Mouse (Mus musculus) forebrain, embryonic 13.5 days (tissue): Measurements from ENCODE around the gene Tenm4. TPM values are rescaled to one million over a fixed set of nuclear protein-coding genes. Genes with fewer than 3 reads are reported as not detected.
A peak's percentile ranks its signal among the peaks of the same experiment; 100 is the strongest.

Experiments used
- ATAC-seq: fragments of 200-750 bp; cut with Nextera tagmentation; 2 replicates; pipeline ENCODE4 v1.8.0; 2017
- H3K27ac ChIP-seq: fragments of 300-500 bp; sonication (generic); 2 replicates; pipeline ENCODE4 v1.5.1; 2015; ENCODE audit warnings: inconsistent platforms, mild to moderate bottlenecking, moderate library complexity
- H3K27me3 ChIP-seq: fragments of 300-500 bp; sonication (generic); 2 replicates; pipeline ENCODE4 v1.6.1; 2015; ENCODE audit warnings: mild to moderate bottlenecking, inconsistent platforms
- H3K36me3 ChIP-seq: fragments of 300-500 bp; sonication (generic); 2 replicates; pipeline ENCODE4 v1.6.1; 2015; ENCODE audit warnings: mild to moderate bottlenecking, inconsistent platforms; ENCODE audit not compliant: poor library complexity, severe bottlenecking
- H3K4me1 ChIP-seq: fragments of 300-500 bp; sonication (generic); 2 replicates; pipeline ENCODE4 v1.6.1; 2015; ENCODE audit warnings: inconsistent platforms
- H3K4me2 ChIP-seq: fragments of 300-500 bp; sonication (generic); 2 replicates; pipeline ENCODE4 v1.6.1; 2015; ENCODE audit warnings: inconsistent platforms, mild to moderate bottlenecking, moderate library complexity
- H3K4me3 ChIP-seq: fragments of 300-500 bp; sonication (generic); 2 replicates; pipeline ENCODE4 v1.5.1; 2015; ENCODE audit warnings: mild to moderate bottlenecking, inconsistent platforms
- H3K9ac ChIP-seq: fragments of 300-500 bp; sonication (generic); 2 replicates; pipeline ENCODE4 v1.6.1; 2015; ENCODE audit warnings: mild to moderate bottlenecking, inconsistent platforms
- H3K9me3 ChIP-seq: fragments of 300-500 bp; sonication (generic); replicated peaks from 2 replicates; pipeline ENCODE4 v1.6.1; 2016; ENCODE audit warnings: inconsistent platforms
- WGBS: fragments of 180-500 bp; shearing (Covaris S2); methylation state at CpG from one replicate; pipeline ENCODE4 v1.1.7; 2015; 5-methylcytosine and 5-hydroxymethylcytosine counted together
- polyA plus RNA-seq: library from polyadenylated mRNA; unstranded; fragments of >200 nt; fragmentation: Nextera tagmentation; extraction: Ambion mirVana; gene quantifications from 2 replicates; pipeline ENCODE4 v1.2.1, GENCODE M21; 2015

Gene Tenm4
- polyA plus RNA-seq, 1 experiment from 2014 or later, result 73.6 TPM

DNA sequence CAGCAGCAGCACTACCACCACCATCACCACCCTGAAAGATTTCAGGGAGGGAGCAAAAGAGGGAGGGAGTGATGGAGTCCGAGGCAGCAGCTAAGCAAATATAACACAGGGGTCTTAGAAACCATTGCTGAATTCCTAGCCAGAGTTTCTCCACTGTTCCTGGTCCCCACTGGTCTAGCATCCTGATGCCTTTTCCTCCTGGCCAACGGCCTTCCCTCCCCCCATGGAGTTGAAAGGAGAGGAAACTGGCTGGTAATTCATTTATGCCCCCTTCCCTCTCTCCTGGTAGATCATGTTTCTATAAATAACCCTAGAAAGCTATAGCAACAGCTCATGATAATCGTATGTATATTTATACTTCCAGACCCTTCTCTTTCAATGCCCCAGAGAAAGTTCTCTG lies 481.8 kb downstream of the Tenm4 start:
- H3K36me3 ChIP-seq, result no peaks in the 10 kb centered on the region
- H3K27ac ChIP-seq, result peak overlapping the region; percentile 76
- WGBS, result 56% methylated on average over 3 of the region's 3 CpGs
- no peak overlapping the region for H3K4me3 ChIP-seq
- no peak for ATAC-seq
- peaks cover 74% of the 10 kb centered on the region for H3K4me1 ChIP-seq
- peaks cover 20% of the 10 kb centered on the region for H3K27me3 ChIP-seq
- no peak overlapping the region for H3K4me2 ChIP-seq
- H3K9me3 ChIP-seq, result no peaks in the 10 kb centered on the region
- H3K9ac ChIP-seq, result no peak overlapping the region

DNA sequence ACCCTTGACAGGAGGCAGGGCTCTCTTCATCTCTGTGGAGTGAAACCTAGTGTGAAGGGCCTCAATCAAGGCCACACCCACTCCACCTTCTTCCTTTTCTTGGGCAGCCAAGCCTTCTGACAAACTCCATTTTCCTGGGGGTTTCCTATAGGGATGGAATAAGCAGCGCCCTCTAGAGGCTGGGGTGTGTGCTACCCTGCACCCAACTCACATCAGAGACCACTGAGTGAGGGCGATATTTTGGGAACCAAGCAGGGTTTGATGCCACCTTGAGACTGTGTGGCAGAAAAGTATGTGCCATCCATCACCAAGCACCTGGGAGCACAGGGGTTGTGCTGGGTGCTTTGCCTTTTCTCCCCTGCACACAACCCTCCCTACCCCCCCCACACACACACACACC lies 483.2 kb downstream of the Tenm4 start:
- no peak overlapping the region for H3K4me2 ChIP-seq

DNA sequence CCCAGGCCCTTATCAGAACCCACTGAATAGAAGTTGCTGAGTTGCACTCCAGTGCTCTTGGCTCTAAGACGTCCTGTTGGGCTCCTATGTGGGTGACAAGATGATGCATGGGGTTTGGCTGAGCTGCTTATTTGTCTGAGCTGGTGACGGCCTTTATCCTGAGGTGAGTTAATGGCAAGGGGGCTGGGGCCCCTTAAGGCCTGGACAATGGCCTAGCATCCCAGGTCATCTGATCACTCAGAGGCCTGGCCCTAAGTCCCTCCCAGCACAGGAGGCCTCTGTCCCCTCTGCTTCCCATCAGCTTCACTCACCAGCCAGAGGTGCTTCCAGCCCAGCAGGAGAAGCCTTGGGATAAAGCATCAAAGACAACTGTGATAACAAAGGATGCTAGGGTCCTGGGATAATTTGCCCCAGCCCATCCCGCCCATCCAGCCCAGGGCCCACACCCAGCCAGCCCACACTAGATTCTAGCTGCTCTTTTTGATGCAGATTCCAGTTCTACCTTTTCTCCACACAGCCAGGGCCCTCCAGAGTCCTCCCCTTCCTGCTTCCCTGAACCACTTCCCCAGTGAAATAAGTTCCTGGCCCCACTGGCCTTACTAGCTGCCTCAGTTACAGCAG lies 484.2 kb downstream of the Tenm4 start:
- Histone ChIP-seq H3K9me3 (no peaks in the 10 kb centered on the region), H3K27me3 (peaks cover 24% of the 10 kb centered on the region), H3K9ac (no peak overlapping the region), H3K36me3 (no peaks in the 10 kb centered on the region), H3K4me2 (no peak overlapping the region), H3K4me1 (peaks cover 72% of the 10 kb centered on the region), H3K27ac (no peak overlapping the region), H3K4me3 (no peak overlapping the region)
- WGBS, result 34% methylated on average over 3 of the region's 3 CpGs
- no peak for ATAC-seq

More for the DNA sequence above, 483.2 kb downstream of the Tenm4 start:
- no peak for ATAC-seq
- Histone ChIP-seq H3K27ac (no peak overlapping the region), H3K4me1 (peaks cover 72% of the 10 kb centered on the region), H3K9me3 (no peaks in the 10 kb centered on the region), H3K36me3 (no peaks in the 10 kb centered on the region), H3K4me3 (no peak overlapping the region), H3K9ac (no peak overlapping the region), H3K27me3 (peaks cover 21% of the 10 kb centered on the region)
- 54% methylated on average over 2 of the region's 2 CpGs for WGBS

DNA sequence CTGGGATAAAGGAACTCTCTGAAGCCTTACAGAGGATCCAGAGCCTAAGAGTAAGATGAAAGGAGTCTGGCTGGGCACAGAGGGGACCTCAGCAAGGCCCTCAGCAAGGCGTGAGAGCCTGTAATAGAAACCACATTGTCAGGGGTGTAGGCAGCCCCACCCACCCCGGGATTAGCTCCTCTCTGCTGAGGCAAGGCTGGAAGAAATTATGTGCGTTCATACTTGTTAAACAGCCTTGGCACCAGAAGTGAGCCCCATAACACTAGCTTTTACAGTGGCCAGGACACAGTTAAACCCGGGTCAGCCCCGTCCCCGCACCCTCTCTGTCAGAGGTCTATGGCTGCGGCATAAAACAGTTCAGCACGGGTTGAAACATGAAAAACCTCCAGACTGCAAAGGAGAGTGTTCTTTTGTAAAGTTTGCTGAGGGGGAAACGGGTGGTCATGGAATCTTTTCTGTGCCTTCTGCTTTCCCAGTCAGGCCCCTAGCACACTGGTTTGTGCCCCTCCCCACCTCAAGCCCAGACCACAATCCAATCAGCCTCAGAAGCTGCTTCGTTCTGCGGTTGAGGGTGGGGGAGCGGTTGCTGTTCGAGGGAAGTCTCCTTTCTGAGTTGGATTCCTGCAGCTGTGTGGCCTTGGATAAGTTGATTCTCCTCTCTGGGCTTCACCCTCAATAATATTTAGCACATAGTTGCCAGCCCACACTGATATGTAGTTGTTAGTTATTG lies 486.2 kb downstream of the Tenm4 start:
- H3K27me3 ChIP-seq, result peaks cover 26% of the 10 kb centered on the region
- no peak overlapping the region for H3K4me2 ChIP-seq
- H3K4me1 ChIP-seq, result peaks cover 72% of the 10 kb centered on the region
- H3K27ac ChIP-seq, result no peak overlapping the region; the same call in 1 of the 2 replicates
- no peaks in the 10 kb centered on the region for H3K36me3 ChIP-seq
- no peak overlapping the region for H3K4me3 ChIP-seq
- WGBS, result 13% methylated on average over 13 of the region's 13 CpGs
- ATAC-seq, result no peak
- H3K9me3 ChIP-seq, result no peaks in the 10 kb centered on the region
- H3K9ac ChIP-seq, result no peak overlapping the region

DNA sequence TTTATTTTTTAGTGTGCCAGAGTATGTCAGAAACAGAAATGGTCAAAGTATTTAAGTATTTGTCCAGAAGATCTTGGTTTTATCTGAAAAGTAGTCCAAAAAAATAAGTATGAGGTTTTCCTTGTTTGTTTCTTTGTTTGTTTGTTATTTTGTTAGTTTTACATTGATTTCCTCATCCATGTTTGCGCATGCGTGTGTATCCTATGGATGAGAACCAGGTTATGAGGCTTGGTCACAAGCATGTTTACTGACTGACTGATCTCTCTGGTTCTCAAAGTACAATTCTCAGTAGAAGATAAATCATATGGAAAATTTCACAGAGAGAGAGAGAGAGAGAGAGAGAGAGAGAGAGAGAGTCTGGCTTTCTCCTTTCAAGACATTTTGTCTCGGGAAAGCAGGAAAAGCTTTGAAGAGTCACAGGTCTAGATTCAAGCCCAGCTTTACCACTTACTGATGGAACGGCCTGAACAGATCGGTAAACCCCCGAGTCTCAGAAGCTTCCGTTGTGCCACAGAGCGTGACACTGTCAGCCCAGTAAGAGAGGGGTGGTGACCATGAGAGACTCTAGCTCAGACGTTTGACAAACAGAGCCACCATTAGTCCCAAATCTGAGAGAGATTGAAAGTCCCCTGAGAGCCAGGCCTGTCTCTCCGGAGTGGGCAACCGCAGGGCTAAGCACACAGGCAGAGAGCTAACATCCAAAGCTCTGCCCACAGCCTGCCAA lies 487.0 kb downstream of the Tenm4 start:
- Histone ChIP-seq H3K27me3 (peaks cover 26% of the 10 kb centered on the region), H3K4me1 (peaks cover 72% of the 10 kb centered on the region)
- WGBS, result 78% methylated on average over 11 of the region's 11 CpGs

DNA sequence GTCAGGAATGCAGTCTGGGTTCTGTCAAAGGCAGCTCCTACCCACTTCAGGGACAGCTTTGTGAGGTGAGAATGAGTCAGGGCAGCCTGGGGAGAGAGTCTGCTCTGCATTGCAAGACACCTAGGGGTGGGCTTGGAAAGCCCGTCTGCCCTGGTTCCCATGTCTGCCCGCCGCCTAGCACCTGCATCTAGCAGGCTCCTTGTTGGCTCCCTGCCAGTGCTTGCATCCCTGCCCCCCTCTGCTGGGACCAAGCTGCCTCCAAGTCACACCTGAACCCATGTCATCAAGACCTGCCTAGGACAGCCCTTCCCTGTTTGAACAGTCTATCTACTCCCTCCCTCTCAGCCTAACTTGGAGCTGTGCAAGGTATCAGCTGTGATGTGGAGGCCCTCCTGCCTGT lies 489.9 kb downstream of the Tenm4 start:
- H3K4me1 ChIP-seq, result peaks cover 59% of the 10 kb centered on the region
- no peak overlapping the region; the same call in 1 of the 2 replicates for H3K9ac ChIP-seq
- peaks cover 29% of the 10 kb centered on the region for H3K27me3 ChIP-seq
- no peak overlapping the region for H3K4me2 ChIP-seq
- WGBS, result 42% methylated on average over 3 of the region's 3 CpGs
- H3K4me3 ChIP-seq, result no peak overlapping the region
- H3K27ac ChIP-seq, result no peak overlapping the region; the same call in 1 of the 2 replicates
- ATAC-seq, result peak; percentile 34; the same call in 1 of the 2 replicates
- no peaks in the 10 kb centered on the region for H3K9me3 ChIP-seq
- H3K36me3 ChIP-seq, result no peaks in the 10 kb centered on the region

More for the DNA sequence above, 487.0 kb downstream of the Tenm4 start:
- no peaks in the 10 kb centered on the region for H3K36me3 ChIP-seq
- ATAC-seq, result no peak
- no peaks in the 10 kb centered on the region for H3K9me3 ChIP-seq
- H3K4me3 ChIP-seq, result no peak overlapping the region
- H3K9ac ChIP-seq, result no peak overlapping the region
- H3K4me2 ChIP-seq, result no peak overlapping the region
- H3K27ac ChIP-seq, result no peak overlapping the region

DNA sequence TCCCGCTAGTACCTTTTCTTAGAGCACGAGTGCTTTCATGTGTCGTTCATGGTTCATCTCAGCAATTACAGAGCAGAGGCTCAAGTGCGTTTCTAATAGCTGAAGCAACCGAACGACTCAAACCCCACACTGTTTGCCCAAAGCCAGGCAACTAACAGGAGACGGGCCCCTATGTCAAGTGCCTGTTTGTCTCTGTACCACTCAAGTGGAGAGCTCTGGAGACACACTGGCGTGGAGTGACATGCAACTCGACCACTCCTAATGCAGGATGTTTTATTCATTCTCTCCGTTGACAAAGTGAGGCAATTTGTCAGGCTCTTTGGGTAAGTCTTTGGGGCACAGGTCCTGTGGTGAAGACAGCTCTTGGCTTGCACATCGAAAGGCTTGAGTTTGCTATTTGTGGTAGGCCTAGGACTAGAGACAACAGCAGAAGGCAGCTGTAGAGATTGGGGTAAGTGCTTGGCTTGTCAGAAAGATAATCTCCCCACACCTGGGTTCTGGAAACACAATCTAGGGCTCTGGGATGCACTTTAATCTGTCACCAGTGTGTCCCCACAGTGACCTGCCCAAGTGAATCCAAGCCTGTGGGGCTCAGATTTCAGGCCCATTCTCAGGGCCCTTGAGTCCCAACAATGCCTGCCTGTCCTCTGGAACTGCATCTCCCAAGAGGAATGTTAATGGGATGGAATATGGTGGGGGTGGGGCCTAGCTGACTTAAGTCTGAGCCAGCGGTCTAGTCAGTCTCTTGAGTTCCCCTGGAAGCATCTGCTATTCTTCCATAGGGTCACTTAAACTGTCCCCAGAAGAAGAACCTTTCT lies 490.5 kb downstream of the Tenm4 start:
- no peak for ATAC-seq
- WGBS, result 55% methylated on average over 12 of the region's 12 CpGs

DNA sequence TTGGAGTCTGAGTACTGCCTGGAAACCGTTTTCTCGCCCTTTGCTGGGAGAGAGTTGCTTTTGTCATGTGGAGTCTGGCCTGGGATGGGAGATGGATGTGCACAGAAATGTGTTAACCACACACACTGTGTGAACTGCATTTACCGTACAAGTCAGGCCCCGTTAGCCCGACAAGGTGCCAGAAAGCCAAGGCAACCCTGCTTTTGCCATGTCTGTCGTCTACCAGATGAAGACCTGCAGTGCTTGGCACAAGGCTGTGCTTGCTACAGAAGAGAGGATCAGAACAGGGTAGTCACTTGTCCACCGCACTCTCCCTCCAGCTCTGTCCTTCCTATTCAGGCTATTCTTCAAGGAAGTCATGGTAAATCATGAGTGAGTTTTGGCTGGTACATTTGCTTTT lies 492.3 kb downstream of the Tenm4 start:
- no peak overlapping the region for H3K4me3 ChIP-seq
- H3K27me3 ChIP-seq, result peaks cover 33% of the 10 kb centered on the region

More for the DNA sequence above, 490.5 kb downstream of the Tenm4 start:
- Histone ChIP-seq H3K4me1 (peaks cover 53% of the 10 kb centered on the region), H3K4me2 (no peak overlapping the region), H3K27ac (no peak overlapping the region; the same call in 1 of the 2 replicates), H3K9me3 (no peaks in the 10 kb centered on the region), H3K4me3 (no peak overlapping the region), H3K9ac (no peak overlapping the region), H3K27me3 (peaks cover 28% of the 10 kb centered on the region), H3K36me3 (no peaks in the 10 kb centered on the region)

DNA sequence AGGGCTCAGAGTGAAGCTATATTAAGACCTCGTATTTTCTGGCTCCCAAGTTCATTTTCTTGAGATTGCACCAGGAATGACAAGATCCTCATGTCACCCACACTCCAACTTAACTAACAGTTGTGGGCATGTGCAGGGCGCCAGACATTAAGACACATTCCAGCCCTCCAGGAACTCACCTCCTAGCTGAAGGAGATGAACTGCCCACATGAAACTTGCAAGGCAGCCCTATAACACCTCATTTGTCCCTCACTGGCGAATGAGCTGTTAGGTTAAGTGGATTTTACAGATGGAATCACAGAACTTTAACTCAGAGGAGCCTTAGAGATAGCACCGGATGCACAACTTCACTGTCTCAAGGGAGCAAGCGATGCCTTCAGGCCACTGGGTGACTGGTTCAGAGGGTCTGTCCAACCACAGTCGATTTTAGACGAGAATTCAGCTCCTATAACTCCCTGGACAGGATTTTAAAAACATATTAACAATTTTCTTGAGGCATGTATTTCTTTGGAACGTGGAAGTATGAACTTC lies 495.4 kb downstream of the Tenm4 start:
- no peak for ATAC-seq
- no peak overlapping the region for H3K4me2 ChIP-seq
- H3K27ac ChIP-seq, result no peak overlapping the region
- no peaks in the 10 kb centered on the region for H3K9me3 ChIP-seq
- H3K4me1 ChIP-seq, result peaks cover 54% of the 10 kb centered on the region
- peaks cover 36% of the 10 kb centered on the region for H3K27me3 ChIP-seq
- H3K4me3 ChIP-seq, result no peak overlapping the region
- WGBS, result 85% methylated on average over 8 of the region's 8 CpGs
- no peak overlapping the region for H3K9ac ChIP-seq
- no peaks in the 10 kb centered on the region for H3K36me3 ChIP-seq

More for the DNA sequence above, 492.3 kb downstream of the Tenm4 start:
- no peak overlapping the region; the same call in 1 of the 2 replicates for H3K27ac ChIP-seq
- H3K9me3 ChIP-seq, result no peaks in the 10 kb centered on the region
- peaks cover 50% of the 10 kb centered on the region for H3K4me1 ChIP-seq
- no peak overlapping the region for H3K4me2 ChIP-seq
- no peak for ATAC-seq
- H3K9ac ChIP-seq, result no peak overlapping the region
- 74% methylated on average over 7 of the region's 7 CpGs for WGBS
- no peaks in the 10 kb centered on the region for H3K36me3 ChIP-seq

DNA sequence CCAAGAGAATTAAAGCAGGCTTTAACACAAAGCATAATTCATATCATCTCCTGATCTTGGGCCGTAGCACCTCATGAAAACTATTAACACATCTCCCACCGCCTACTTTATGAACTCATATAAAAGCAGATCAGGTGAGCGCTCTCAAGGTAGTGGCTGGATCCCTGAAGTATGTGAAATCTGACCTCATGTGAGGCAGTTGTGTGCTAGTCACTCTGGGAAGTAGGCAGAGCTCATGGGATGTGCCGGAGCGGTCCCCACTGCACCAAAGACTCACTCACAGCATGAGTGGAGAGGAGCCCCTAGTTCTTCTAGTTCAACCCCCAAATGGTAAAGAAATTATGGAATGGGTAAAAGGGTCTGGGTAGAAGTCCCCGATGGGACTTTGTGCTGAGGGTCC lies 496.6 kb downstream of the Tenm4 start:
- Histone ChIP-seq H3K4me1 (peaks cover 52% of the 10 kb centered on the region), H3K9me3 (no peaks in the 10 kb centered on the region), H3K27me3 (peaks cover 36% of the 10 kb centered on the region), H3K9ac (no peak overlapping the region), H3K27ac (no peak overlapping the region), H3K4me3 (no peak overlapping the region), H3K4me2 (no peak overlapping the region), H3K36me3 (no peaks in the 10 kb centered on the region)
- 93% methylated on average over 6 of the region's 6 CpGs for WGBS
- ATAC-seq, result no peak

DNA sequence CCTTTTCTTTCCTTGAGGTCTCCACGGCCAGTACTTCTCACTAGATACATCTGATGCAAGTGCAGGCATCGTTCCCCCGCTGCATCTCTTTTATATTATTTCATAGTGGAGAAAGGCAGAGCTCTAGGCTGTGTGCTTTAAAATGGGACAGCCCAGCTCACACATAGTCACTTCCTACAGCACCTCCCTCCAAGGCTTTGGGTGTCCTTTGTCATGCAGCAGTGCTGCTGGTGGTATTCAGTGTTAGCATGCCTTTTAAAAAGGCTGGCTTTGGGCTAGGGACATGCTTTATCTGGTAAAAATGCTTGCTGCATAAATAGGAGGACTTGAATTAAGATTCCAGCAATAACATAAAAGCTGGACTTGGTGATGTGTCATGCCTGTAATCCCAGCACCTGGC lies 499.0 kb downstream of the Tenm4 start:
- 57% methylated on average over 3 of the region's 3 CpGs for WGBS
- Histone ChIP-seq H3K4me2 (no peak overlapping the region), H3K9ac (no peak overlapping the region), H3K27ac (no peak overlapping the region), H3K36me3 (no peaks in the 10 kb centered on the region), H3K27me3 (peaks cover 44% of the 10 kb centered on the region), H3K4me1 (peaks cover 52% of the 10 kb centered on the region), H3K9me3 (no peaks in the 10 kb centered on the region), H3K4me3 (no peak overlapping the region)
- no peak for ATAC-seq
